10 mouse cellular contexts compared by ENCODE assay signal in the genomic region with DNA sequence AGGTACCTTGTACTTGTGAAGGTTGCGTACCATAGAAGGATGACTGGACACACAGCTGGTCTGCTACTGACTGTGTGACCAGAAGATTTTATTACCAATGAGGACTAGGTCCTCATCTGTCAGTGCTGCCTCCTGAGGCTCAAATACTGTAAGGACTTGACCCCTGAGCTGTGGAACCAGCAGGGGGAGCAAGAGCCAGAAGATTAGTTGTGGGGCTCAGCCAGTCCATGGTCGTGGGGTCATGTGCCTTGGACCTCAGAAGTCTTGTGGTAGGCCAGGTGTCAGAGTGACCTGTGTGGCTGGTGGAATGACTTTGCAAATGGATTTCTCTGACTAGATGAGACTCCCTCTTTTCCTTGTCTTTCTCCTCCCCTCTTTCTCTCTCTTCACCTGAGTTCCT. TPM values are rescaled to one million over a fixed set of nuclear protein-coding genes. Genes with fewer than 3 reads are reported as not detected.
A peak's percentile ranks its signal among the peaks of the same experiment; 100 is the strongest.
DNase-seq lines count a peak whose midpoint lies in the region; ATAC-seq and TF ChIP-seq lines count a peak whose summit lies in the region.
"Had no signal": no experiment of that assay in that cellular context is flagged by ENCODE, and none has a peak within 500 bp of the region (broad histone marks: within the 10 kb centered on the region; RNA-seq: fewer than 3 reads in every experiment).

No protein-coding gene starts in this region.

- no peak overlapping the region for H3K4me3 ChIP-seq in ES-E14 (ENCODE audit: insufficient read depth in 1 of 2, low read depth in 1 of 2, low read length in 2 of 2, poor library complexity in 1 of 2, severe bottlenecking in 1 of 2)
- no peak overlapping the region for H3K4me3 ChIP-seq in lung, adult 2 months (replicated peaks; ENCODE audit: extremely low read depth, low read depth, low read length)
- H3K4me3 ChIP-seq in forebrain, embryonic 13.5 days: no peak overlapping the region
- H3K4me3 ChIP-seq in midbrain, embryonic 16.5 days (ENCODE audit: low read depth, low read length): no peak overlapping the region

- peak; percentile 39; the same call in 1 of the 2 replicates for TF ChIP-seq CTCF in lung, adult 2 months (IDR thresholded peaks at IDR 0.05; ENCODE audit: insufficient read depth, low read length)

- DNase-seq in layer of hippocampus, adult 11-12 months (ENCODE audit: low spot score): peak; percentile 9
- no peak for DNase-seq in layer of hippocampus, adult 8-10 months (ENCODE audit: low spot score in 2 of 2)
- peak; percentile 21 for DNase-seq in ES-E14 (ENCODE audit: low read depth, low spot score)
- peak; percentile 63 to 71 for DNase-seq in adrenal gland, postnatal 36 days
- DNase-seq in lung, adult 2 months: peak; percentile 15
- DNase-seq in embryo, embryonic 10 days (ENCODE audit: low spot score): no peak

- H3K9me3 ChIP-seq in ES-E14 (ENCODE audit: control insufficient read depth, insufficient read depth, low read depth, low read length): 0 out of 2 replicates have a peak, but pooled peaks cover 1% of the 10 kb centered on the region
- H3K9me3 ChIP-seq in forebrain, embryonic 13.5 days (replicated peaks): no peaks in the 10 kb centered on the region
- no peaks in the 10 kb centered on the region for H3K9me3 ChIP-seq in midbrain, embryonic 16.5 days (replicated peaks; ENCODE audit: control insufficient read depth, low read length, poor library complexity, severe bottlenecking)

- no peak overlapping the region for H3K9ac ChIP-seq in ES-E14 (ENCODE audit: insufficient read depth, low read depth, low read length, poor library complexity, severe bottlenecking)
- H3K9ac ChIP-seq in forebrain, embryonic 13.5 days: no peak overlapping the region
- no peak overlapping the region for H3K9ac ChIP-seq in midbrain, embryonic 16.5 days (ENCODE audit: low read depth, low read length)

- TF ChIP-seq POLR2A in lung, adult 2 months (IDR thresholded peaks at IDR 0.05; ENCODE audit: borderline replicate concordance, extremely low read depth, low read depth, low read length): no peak

- no peak overlapping the region for H3K27ac ChIP-seq in ES-E14 (ENCODE audit: insufficient read depth, low read depth, low read length, poor library complexity, severe bottlenecking)
- no peak overlapping the region for H3K27ac ChIP-seq in forebrain, embryonic 13.5 days
- no peak overlapping the region for H3K27ac ChIP-seq in midbrain, embryonic 16.5 days (ENCODE audit: low read length)

- 63% methylated on average over 2 of the region's 2 CpGs for WGBS in lung, adult 2 months
- 79% methylated on average over 2 of the region's 2 CpGs for WGBS in forebrain, embryonic 13.5 days
- WGBS in midbrain, embryonic 16.5 days: 85% methylated on average over 2 of the region's 2 CpGs

- in situ Hi-C loops in ES-E14 (cut with MboI; ENCODE audit: low sequenced_read_pairs in 2 of 2, unreplicated experiment in 2 of 2): no loop called here

- no peaks in the 10 kb centered on the region for H3K4me1 ChIP-seq in ES-E14 (ENCODE audit: control insufficient read depth in 2 of 2, insufficient read depth in 2 of 2, low read length in 2 of 2, poor library complexity in 1 of 2)
- no peaks in the 10 kb centered on the region for H3K4me1 ChIP-seq in lung, adult 2 months (ENCODE audit: control insufficient read depth, insufficient read depth, low read length)
- no peaks in the 10 kb centered on the region for H3K4me1 ChIP-seq in forebrain, embryonic 13.5 days
- no peaks in the 10 kb centered on the region for H3K4me1 ChIP-seq in midbrain, embryonic 16.5 days (ENCODE audit: control insufficient read depth, insufficient read depth, low read length)

- no peak overlapping the region for H3K4me2 ChIP-seq in forebrain, embryonic 13.5 days
- no peak overlapping the region for H3K4me2 ChIP-seq in midbrain, embryonic 16.5 days (ENCODE audit: low read length)

- H3K36me3 ChIP-seq in ES-E14 (ENCODE audit: control insufficient read depth, insufficient read depth, low read length, poor library complexity, severe bottlenecking): no peaks in the 10 kb centered on the region
- no peaks in the 10 kb centered on the region for H3K36me3 ChIP-seq in forebrain, embryonic 13.5 days (ENCODE audit: poor library complexity, severe bottlenecking)
- H3K36me3 ChIP-seq in midbrain, embryonic 16.5 days (ENCODE audit: control insufficient read depth, insufficient read depth, low read length): no peaks in the 10 kb centered on the region

- ATAC-seq in forebrain, embryonic 13.5 days: no peak
- ATAC-seq in midbrain, embryonic 16.5 days: no peak

- no peaks in the 10 kb centered on the region for H3K27me3 ChIP-seq in forebrain, embryonic 13.5 days
- no peaks in the 10 kb centered on the region for H3K27me3 ChIP-seq in midbrain, embryonic 16.5 days (ENCODE audit: control insufficient read depth, insufficient read depth, low read depth, low read length)

TF ChIP-seq in ES-E14, 5 proteins besides CTCF, POLR2A, EP300 and RAD21:
- TF ChIP-seq ZNF384 (IDR thresholded peaks at IDR 0.05; ENCODE audit: low read depth, low read length): no peak
- TF ChIP-seq ZC3H11A (IDR thresholded peaks at IDR 0.05; ENCODE audit: borderline replicate concordance, low read depth, low read length): no peak
- TF ChIP-seq HCFC1 (IDR thresholded peaks at IDR 0.05; ENCODE audit: borderline replicate concordance, insufficient read depth, low read length): no peak
- TF ChIP-seq MAFK (IDR thresholded peaks at IDR 0.05; ENCODE audit: insufficient read depth, low read depth, low read length): no peak
- no peak for TF ChIP-seq CHD2 (IDR thresholded peaks at IDR 0.05; ENCODE audit: low read depth, low read length)

RNA-seq across cellular contexts. Expression of a gene that starts 29.5 kb away (rescaled TPM):
- not detected for total RNA-seq in layer of hippocampus, adult 8-10 months (2022)
- total RNA-seq in ES-E14 (2012; rRNA removed): not detected in 2 replicates
- total RNA-seq in adrenal gland, postnatal 36 days (2021): not detected
- polyA plus RNA-seq in lung, adult 2 months (2012; rRNA removed): not detected in 2 replicates
- 0.14 and 0.39 TPM in 2 replicates for polyA plus RNA-seq in forebrain, embryonic 13.5 days (2015; fragmentation: Nextera tagmentation; extraction: Ambion mirVana)
- polyA plus RNA-seq in midbrain, embryonic 16.5 days (2015; fragmentation: Nextera tagmentation; extraction: Ambion mirVana): 0.16 and 0.55 TPM in 2 replicates
- total RNA-seq: left cerebral cortex, postnatal 10 days had no signal
- polyA plus RNA-seq: embryonic facial prominence, embryonic 11.5 days had no signal

RNA-seq across cellular contexts. Expression of a gene that starts 52.8 kb away (rescaled TPM):
- total RNA-seq in layer of hippocampus, adult 8-10 months (2022): 10 to 100 TPM; 80.4 to 87.7 (median 84.4) TPM
- 42.0 and 47.9 TPM in 2 replicates for total RNA-seq in ES-E14 (2012; rRNA removed)
- 10 to 100 TPM; 18.5 to 24.1 TPM for total RNA-seq in adrenal gland, postnatal 36 days (2021)
- 0.59 and 1.5 TPM in 2 replicates for polyA plus RNA-seq in lung, adult 2 months (2012; rRNA removed)
- polyA plus RNA-seq in forebrain, embryonic 13.5 days (2015; fragmentation: Nextera tagmentation; extraction: Ambion mirVana): 2.0 and 2.2 TPM in 2 replicates
- 8.0 and 8.2 TPM in 2 replicates for polyA plus RNA-seq in midbrain, embryonic 16.5 days (2015; fragmentation: Nextera tagmentation; extraction: Ambion mirVana)

Comparison
In these comparisons a context has a peak if more than half of its experiments do, and no peak if none do; other contexts are left out.
1. DNase-seq: peak in layer of hippocampus, adult 11-12 months (single experiment), ES-E14 (single experiment), adrenal gland, postnatal 36 days (2 of 2) and lung, adult 2 months (single experiment); none in layer of hippocampus, adult 8-10 months (0 of 2) and embryo, embryonic 10 days (single experiment).